Mouse (Mus musculus) activated CD4-positive, CD25-positive, alpha-beta regulatory T cell, adult 4 months (primary cell): Measurements from ENCODE around the gene Zfp871. TPM values are rescaled to one million over a fixed set of nuclear protein-coding genes. Genes with fewer than 3 reads are reported as not detected.

Source experiments
- ATAC-seq: one replicate; pipeline ENCODE4 v1.8.0; 2017
- polyA plus RNA-seq, 2 experiments: library from polyadenylated mRNA; unstranded; fragments of 100-300 nt; shearing (Covaris generic); gene quantifications; one replicate each; pipeline ENCODE4 v1.2.1; 2017

Gene Zfp871
- 10 to 100 TPM; 37.6 to 40.7 TPM for polyA plus RNA-seq

GRCm38 (mm10) chr17:32788094-32788559, at the start of gene Zfp871:
Gene Zfp871 (minus strand): TSS chr17:32788287.
- ATAC-seq = peak; percentile 99

DNA sequence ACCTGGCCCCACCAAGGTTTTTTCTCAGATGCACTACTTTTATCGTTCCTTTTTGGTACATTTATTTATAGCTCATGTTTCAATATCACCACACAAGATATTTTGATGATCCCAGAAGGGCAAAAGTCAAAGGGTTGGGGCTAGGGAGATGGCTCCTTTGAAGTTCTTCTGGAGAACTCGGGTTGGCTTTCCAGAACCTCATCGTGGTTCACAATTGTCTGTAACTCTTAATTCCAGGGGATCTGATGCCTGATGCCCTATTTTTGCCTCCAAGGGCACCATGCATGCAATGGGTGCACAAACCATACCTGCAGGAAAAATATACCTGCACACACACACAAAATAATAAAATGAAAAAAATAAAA, 42.3 kb upstream of the Zfp871 start:
- ATAC-seq = no peak

DNA sequence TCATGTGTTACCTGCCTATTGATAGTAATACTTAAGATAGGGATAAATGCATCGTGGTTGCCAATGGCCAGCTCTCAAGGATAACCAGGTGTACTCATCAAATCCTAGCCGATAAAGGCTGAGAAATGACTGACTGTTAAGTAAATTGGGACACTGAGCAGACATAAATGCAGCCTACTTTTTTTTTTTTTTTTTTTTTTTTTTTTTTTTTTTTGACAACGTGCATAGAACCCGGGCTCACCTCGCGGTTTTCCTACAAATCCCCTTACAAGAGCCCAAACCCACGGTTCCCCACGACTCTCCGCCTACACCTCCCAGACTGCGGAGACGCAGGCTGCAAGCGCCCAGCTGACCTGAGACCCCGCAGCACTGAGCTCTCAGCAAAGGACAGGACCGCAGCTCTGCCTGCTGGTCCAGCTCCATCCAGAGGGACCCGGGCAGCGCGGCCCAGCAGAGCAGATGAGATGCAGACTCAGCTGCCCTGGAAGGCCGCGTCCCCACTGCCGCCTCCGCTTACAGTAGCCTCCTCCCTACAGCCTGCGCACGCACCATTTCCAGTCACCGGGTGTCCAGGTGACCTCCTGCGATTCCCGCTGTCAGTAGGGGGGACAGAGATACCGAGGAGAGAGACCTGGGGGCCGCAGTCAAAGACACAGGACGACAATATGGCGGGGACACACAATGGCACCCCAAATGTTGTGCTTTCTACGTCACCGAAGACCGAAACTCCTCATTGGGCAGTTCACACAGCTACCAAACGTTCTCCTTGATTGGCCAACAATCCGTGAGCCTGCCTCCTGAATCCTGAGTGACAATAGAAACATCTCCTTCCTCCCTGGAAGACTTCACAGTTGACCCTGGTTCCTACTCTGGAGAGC, 41.7 kb upstream of the Zfp871 start, which contains the start of gene Zfp799:
TSS of gene Zfp799 (minus strand) at position 722 of the 878 bp plus-strand sequence.
- ATAC-seq = peak; percentile 98

- ATAC-seq = no peak
Observed at GRCm38 (mm10) chr17:32816074-32816784, 28.1 kb upstream of the Zfp871 start.

- no peak for ATAC-seq
Observed at GRCm38 (mm10) chr17:32814136-32814535, 26.0 kb upstream of the Zfp871 start.

- no peak for ATAC-seq
Observed at GRCm38 (mm10) chr17:32810648-32811047, 22.6 kb upstream of the Zfp871 start.

GRCm38 (mm10) chr17:32809544-32810374, 21.7 kb upstream of the Zfp871 start, which contains the start of gene Zfp811:
Gene Zfp811 (minus strand): TSS chr17:32809931.
- no peak for ATAC-seq

DNA sequence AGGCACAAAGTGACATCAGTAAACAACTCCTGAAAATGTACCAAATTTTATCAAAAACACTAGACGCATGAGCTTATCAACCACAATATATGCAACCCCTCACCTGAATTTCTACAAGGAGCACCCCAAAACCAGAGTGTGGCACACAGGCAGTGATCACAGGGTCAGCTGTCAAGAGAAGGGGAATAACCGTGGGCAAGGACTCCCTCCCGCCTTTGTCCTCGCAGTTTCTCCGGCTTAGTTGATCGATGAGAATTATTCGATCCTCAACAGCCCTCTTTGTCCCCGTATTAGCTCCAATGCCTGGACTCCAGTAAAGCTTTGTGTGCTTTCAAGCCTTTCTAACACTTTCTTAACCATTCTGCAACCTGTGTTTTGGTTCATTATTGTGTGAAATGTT, 20.8 kb upstream of the Zfp871 start:
- ATAC-seq = no peak

DNA sequence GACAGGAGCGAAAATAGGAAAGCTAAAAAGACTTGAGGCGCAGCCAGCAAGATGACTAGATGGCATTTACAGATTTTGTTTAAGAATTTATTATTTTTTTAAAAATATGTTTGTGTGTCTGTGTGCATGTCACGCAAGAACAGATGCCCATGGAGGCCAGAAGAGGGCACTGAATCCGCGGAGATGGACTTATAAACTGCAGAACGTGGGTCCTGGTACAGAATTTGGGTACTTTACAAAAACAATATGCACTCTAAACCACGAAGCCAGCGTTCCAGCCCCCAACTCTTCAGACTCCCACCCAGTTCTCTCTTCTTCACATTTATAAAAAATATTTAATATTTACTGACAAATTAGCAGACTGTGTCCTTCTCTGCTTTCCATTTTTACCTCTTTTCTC, 1.2 kb upstream of the Zfp871 start:
- no peak for ATAC-seq

GRCm38 (mm10) chr17:32788576-32788975, 489 bp upstream of the Zfp871 start:
- ATAC-seq = no peak

DNA sequence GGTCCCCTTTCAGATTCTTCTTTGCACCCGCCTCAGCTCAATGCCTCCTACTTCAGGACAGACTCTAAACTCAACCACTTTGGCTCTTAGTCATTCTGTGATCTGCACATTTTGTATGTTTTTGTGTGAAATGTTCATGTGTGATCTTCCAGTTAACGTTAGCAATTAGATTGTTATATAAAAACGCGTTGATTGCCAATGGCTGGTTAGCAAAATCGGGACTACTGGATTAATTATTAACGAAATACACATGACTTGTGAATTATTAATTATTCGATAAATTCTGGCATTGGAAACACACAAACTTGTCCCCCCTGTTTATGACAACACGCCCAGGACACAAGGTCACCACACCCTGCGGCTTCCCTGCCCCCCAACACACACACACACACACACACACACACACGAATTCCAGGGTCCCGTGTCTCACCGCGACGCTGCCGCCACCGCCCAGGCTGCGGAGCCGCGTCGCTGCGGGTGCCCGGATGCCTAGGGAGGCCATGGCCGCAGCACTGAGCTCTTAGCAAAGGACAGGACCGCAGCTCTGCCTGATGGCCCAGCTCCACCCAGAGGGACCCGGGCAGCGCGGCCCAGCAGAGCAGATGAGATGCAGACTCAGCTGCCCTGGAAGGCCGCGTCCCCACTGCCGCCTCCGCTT, 522 bp downstream of the Zfp871 start:
- peak; percentile 53 for ATAC-seq

GRCm38 (mm10) chr17:32786944-32787343, 1.1 kb downstream of the Zfp871 start:
- ATAC-seq = no peak

- ATAC-seq = no peak
Observed at GRCm38 (mm10) chr17:32785656-32786055, 2.4 kb downstream of the Zfp871 start.

DNA sequence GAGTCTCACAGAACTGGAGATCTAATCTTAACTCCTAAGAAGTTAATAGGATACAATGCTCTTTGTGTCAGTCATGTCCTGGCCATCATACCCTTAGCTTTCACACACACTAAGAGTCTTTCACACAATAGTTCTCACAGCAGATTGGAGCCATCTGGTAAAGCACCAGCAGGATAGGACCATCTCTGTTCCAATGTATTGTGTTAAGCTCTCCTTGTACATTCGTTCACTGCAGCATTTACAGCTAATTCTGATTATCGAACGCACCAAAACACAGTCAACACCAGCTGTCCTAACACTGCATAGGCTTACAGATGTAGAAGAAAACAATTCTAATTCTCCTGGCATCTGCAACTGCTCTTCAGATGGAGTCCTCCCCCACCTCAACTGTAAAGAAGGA, 10.5 kb downstream of the Zfp871 start:
- ATAC-seq = no peak

DNA sequence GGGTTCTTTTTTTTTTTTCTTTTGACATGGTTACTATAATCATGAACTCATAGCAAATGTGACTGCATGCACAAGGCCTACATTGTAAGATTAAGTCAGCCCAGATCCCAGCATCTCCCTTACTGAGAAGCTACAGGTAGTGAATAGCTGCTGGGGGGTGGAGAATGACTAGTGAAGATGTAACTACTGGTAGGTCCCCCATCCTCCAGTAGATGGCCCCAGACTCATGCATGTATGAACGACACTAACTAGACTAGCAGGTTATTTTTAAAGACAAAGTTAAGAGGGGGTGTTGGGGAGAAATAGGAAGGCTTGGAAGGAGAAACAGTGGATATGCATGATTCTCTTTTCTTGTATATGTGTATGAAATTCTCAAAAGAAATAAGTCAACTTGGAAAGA, 16.9 kb downstream of the Zfp871 start:
- no peak for ATAC-seq

- no peak for ATAC-seq
Observed at GRCm38 (mm10) chr17:32766422-32766821, 21.7 kb downstream of the Zfp871 start.

DNA sequence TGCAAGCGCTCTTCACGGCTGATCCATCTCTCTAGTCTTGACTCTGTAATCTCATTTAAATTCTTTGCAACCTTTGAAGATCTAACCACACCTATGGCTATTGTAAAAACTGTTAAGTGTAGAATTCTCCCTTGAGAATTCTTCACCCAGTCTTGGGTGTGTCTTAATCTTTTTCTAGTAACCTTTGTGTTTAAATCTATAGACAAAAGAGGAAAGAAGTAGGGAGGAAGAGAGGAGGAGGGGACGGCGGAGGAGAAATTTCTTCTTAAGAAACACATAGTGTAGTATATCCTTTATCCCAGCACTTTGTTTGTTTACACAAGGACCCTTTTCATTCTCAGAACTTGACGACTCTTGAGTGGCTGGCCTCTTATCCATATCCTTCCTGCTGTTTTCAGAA, 30.8 kb downstream of the Zfp871 start:
- no peak for ATAC-seq

DNA sequence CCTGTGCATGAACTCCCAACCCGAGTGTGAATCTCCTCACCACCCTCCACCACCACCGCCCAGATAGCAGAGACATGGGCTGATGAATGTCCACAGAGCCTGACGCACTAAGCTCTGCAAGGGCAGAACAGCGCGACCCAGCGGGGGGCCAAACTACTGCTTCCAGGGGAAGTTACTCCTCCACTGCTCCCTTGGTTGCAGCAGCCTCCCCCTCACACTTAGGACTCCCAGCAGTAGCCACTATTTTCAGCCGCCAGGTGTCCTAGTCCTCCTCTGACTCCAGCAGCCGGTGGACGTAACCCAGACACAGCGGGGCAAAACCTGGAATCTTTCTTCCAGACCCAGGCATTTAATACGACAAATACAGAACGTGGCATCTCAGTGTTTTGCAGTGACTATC, 34.5 kb downstream of the Zfp871 start:
- ATAC-seq = no peak

GRCm38 (mm10) chr17:32752813-32753360, 35.2 kb downstream of the Zfp871 start:
- no peak for ATAC-seq

DNA sequence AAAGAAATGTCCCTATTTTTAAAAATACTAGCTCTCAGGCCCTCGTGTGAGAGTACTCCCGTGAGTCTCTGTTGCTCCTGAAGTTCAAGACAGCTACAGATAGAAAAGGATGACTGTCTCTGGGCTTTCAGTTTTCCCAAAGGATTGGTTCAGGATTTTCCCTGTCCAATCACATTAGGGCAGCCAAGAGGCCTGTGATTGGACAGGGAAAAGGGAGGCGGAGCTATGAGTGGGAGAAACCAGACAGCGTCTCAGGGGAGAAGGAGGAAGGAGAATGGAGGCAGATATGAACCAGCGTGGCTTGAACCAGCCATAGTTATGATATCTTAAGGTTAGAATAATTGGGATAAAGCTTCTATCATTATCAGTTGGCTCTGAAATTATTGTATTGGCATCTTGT, 37.5 kb downstream of the Zfp871 start:
- no peak for ATAC-seq

DNA sequence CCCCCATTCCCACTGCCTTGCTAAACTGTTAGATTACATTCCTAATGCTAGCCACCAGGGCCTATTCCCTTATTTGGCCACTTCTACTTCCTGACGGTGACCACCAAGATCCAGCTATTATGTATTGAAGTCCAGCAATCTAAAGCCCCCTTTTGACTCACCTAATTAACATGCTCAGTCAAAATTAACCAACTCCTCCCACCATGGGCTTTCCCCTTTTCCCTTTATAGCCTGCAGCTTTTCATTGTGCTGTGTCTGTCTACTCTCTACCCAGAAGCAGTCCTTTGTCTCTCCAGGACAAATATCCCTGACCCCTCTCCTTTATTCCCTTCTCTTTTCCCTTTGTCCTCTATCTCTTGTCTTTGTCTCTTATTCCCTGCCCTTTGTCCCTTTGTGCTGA, 47.0 kb downstream of the Zfp871 start:
- ATAC-seq = no peak

DNA sequence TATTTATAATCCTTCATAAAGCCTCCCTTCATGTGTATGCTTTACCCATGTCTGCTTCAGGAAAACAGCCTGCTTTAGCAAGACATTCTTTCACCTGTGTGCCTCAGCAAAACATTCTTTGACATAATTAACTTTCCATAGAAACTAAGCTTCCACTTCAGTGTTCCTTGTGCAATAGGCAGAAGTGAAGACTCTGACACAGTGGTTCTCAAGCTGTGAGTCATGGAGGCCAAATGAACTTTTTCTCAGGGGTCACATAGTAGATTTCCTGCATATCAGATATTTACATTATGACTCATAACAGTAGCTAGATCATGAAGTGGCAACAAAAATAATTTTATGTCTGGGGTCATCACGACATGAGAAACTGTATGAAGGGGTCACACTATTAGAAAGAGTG, 49.7 kb downstream of the Zfp871 start:
- ATAC-seq = no peak
